Mouse (Mus musculus): Measurements from ENCODE around the gene 4930503E14Rik.
"Not testable (repeated sequence)": the region's sequence is repeated elsewhere in the genome, so short reads cannot be mapped to it uniquely, and the experiment has no call there.

4930503E14Rik gene

DNA sequence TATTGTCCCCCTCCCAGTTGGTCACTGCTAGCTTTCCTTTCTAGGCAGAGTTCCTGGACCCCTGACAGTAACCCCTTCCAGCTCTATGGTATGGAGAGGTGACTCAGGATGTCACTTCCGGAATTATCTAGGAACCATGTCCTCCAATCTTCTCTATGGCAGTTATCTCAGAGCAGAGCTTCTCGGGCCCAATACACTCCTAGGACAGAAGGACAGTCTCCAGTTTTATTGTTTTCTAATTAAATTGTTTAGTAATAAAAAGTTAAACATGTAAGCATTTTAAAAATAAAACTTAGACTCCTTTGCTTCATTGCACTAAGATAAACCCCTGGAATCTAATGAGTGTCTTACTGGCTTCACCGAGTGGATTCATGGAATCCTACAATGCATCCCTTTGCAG is at the start of gene 4930503E14Rik:
Gene 4930503E14Rik (minus strand): TSS at position 101 of the 400 bp plus-strand sequence.
- DNase-seq (ENCODE audit: low read depth, low spot score): not testable (repeated sequence)

DNA sequence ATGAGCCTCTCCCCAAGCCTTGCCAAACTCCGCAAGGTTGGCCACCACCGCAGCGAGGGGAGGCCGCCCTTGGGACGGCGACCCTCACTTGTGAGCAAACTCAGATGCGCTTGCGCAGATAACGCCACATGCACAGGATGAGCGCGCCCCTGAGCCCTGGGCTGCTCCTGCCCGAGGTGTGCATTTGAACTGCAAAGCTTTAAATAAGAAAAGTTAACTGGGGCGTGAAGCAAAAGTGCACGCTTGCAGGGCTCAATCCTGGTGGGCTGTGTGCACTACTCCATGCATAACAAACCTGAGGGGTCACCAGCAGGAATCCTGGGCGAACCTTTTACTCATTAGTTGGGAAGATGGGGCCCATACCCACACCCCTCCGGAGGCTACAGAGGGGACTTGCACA is 35.0 kb upstream of the 4930503E14Rik start:
- DNase-seq (ENCODE audit: low read depth, low spot score): no peak

DNA sequence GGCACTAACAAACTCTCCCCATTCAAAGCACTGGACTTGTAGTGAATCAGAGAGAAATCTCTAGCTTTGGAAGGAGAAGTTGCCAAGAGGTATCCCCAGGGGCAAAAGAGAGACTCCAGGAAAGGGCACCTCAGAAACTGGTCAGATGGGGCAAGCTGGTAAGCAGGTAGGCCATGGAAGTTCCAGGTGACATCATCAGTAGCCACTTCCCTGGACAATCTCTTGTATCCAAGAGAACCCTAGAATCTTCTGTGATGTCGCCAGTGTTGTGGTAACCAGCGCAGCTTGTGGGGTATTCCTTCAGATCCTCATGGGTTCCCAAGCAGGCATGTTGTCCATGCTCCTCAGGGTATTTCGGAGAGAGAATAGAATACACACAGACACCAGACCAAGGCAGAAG is 15.7 kb downstream of the 4930503E14Rik start, which contains the start of gene Gm8212:
Gene Gm8212 (plus strand): TSS at position 301 of the 400 bp plus-strand sequence.
- DNase-seq (ENCODE audit: low read depth, low spot score): not testable (repeated sequence)

DNA sequence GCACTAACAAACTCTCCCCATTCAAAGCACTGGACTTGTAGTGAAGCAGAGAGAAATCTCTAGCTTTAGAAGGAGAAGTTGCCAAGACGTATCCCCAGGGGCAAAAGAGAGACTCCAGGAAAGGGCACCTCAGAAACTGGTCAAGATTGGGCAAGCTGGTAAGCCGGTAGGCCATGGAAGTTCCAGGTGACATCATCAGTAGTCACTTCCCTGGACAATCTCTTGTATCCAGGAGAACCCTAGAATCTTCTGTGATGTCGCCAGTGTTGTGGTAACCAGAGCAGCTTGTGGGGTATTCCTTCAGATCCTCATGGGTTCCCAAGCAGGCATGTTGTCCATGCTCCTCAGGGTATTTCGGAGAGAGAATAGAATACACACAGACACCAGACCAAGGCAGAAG is 89.5 kb downstream of the 4930503E14Rik start, which contains the start of gene Gm3327:
Gene Gm3327 (plus strand): TSS at position 301 of the 400 bp plus-strand sequence.
- not testable (repeated sequence) for DNase-seq (ENCODE audit: low read depth, low spot score)
